ENCODE assay signal across 8 mouse cellular contexts in the genomic region with DNA sequence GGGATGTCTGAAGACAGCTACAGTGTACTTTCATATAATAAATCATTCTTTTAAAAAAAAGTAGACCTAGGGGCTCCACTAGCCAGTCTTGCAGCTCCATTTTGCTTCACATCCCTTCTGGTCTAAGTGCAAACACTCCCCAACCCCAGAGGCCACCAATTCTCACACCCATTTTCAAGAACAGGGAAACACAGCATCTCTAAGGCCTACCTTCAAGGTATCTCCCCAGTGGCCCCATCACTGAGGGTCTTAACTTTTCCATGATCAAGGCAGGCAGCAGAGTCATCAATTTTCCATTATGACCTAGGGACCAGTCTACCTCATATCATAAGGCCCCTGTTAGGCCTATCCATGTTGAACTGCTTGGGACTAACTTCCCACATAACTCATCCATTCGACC. TPM values are rescaled to one million over a fixed set of nuclear protein-coding genes. Genes with fewer than 3 reads are reported as not detected.
A peak's percentile ranks its signal among the peaks of the same experiment; 100 is the strongest.
DNase-seq lines count a peak whose midpoint lies in the region; ATAC-seq and TF ChIP-seq lines count a peak whose summit lies in the region.

No protein-coding gene starts in this region.

- H3K4me3 ChIP-seq in heart, embryonic 10.5 days = peak overlapping the region; percentile 76
- H3K4me3 ChIP-seq in midbrain, embryonic 12.5 days = 0 out of 2 replicates have a peak overlapping the region, but pooled peaks have one; percentile 11
- H3K4me3 ChIP-seq in midbrain, embryonic 16.5 days (ENCODE audit: low read depth, low read length) = no peak overlapping the region
- H3K4me3 ChIP-seq in limb, embryonic 10.5 days = peak overlapping the region; percentile 88
- no peak overlapping the region for H3K4me3 ChIP-seq in stomach, postnatal 0 days (ENCODE audit: low read depth, low read length)

- peak overlapping the region; percentile 87 for H3K4me2 ChIP-seq in midbrain, embryonic 12.5 days (replicated peaks)
- H3K4me2 ChIP-seq in midbrain, embryonic 16.5 days (ENCODE audit: low read length) = no peak overlapping the region
- peak overlapping the region; percentile 76; the same call in 1 of the 2 replicates for H3K4me2 ChIP-seq in stomach, postnatal 0 days (replicated peaks; ENCODE audit: low read depth)

- no peak for TF ChIP-seq CTCF in stomach, postnatal 0 days (IDR thresholded peaks at IDR 0.05; ENCODE audit: low read depth)

- no peaks in the 10 kb centered on the region for H3K27me3 ChIP-seq in heart, embryonic 10.5 days (ENCODE audit: insufficient read depth, poor library complexity, severe bottlenecking)
- no peaks in the 10 kb centered on the region for H3K27me3 ChIP-seq in midbrain, embryonic 12.5 days
- H3K27me3 ChIP-seq in midbrain, embryonic 16.5 days (ENCODE audit: control insufficient read depth, insufficient read depth, low read depth, low read length) = no peaks in the 10 kb centered on the region
- no peaks in the 10 kb centered on the region for H3K27me3 ChIP-seq in limb, embryonic 10.5 days (ENCODE audit: low read depth, poor library complexity, severe bottlenecking)
- no peaks in the 10 kb centered on the region for H3K27me3 ChIP-seq in stomach, postnatal 0 days (ENCODE audit: control insufficient read depth, insufficient read depth, low read length)

- peaks cover 28% of the 10 kb centered on the region for H3K36me3 ChIP-seq in heart, embryonic 10.5 days
- H3K36me3 ChIP-seq in midbrain, embryonic 12.5 days = peaks cover 7% of the 10 kb centered on the region; the same call in 1 of the 2 replicates
- H3K36me3 ChIP-seq in midbrain, embryonic 16.5 days (ENCODE audit: control insufficient read depth, insufficient read depth, low read length) = 0 out of 2 replicates have a peak, but pooled peaks cover 2% of the 10 kb centered on the region
- peaks cover 40% of the 10 kb centered on the region for H3K36me3 ChIP-seq in limb, embryonic 10.5 days
- no peaks in the 10 kb centered on the region; the same call in 1 of the 2 replicates for H3K36me3 ChIP-seq in stomach, postnatal 0 days (ENCODE audit: control insufficient read depth, insufficient read depth, low read length)

- no peak for DNase-seq in heart, embryonic 10.5 days (ENCODE audit: low spot score)
- DNase-seq in heart, adult 9 months (ENCODE audit: low spot score in 2 of 2) = no peak
- no peak for DNase-seq in limb, embryonic 10.5 days (ENCODE audit: low spot score)
- DNase-seq in stomach, postnatal 0 days (ENCODE audit: low spot score) = no peak
- DNase-seq in cerebellum, adult 8-10 months = no peak
- DNase-seq in layer of hippocampus, adult 9-10 months (ENCODE audit: low spot score) = no peak

- no peak overlapping the region for H3K9ac ChIP-seq in midbrain, embryonic 12.5 days (replicated peaks)
- H3K9ac ChIP-seq in midbrain, embryonic 16.5 days (ENCODE audit: low read depth, low read length) = no peak overlapping the region
- H3K9ac ChIP-seq in stomach, postnatal 0 days (ENCODE audit: low read length) = no peak overlapping the region

- TF ChIP-seq EP300 in stomach, postnatal 0 days (optimal IDR thresholded peaks at IDR 0.05) = no peak

- H3K27ac ChIP-seq in heart, embryonic 10.5 days = peak overlapping the region; percentile 92; the same call in 1 of the 2 replicates
- no peak overlapping the region for H3K27ac ChIP-seq in midbrain, embryonic 12.5 days (replicated peaks)
- H3K27ac ChIP-seq in midbrain, embryonic 16.5 days (ENCODE audit: low read length) = no peak overlapping the region
- H3K27ac ChIP-seq in limb, embryonic 10.5 days = no peak overlapping the region
- H3K27ac ChIP-seq in stomach, postnatal 0 days (replicated peaks) = no peak overlapping the region

- peaks cover 10% of the 10 kb centered on the region; the same call in 1 of the 2 replicates for H3K4me1 ChIP-seq in heart, embryonic 10.5 days
- peaks cover 15% of the 10 kb centered on the region for H3K4me1 ChIP-seq in midbrain, embryonic 12.5 days
- H3K4me1 ChIP-seq in midbrain, embryonic 16.5 days (ENCODE audit: control insufficient read depth, insufficient read depth, low read length) = peaks cover 13% of the 10 kb centered on the region
- peaks cover 20% of the 10 kb centered on the region for H3K4me1 ChIP-seq in limb, embryonic 10.5 days
- no peaks in the 10 kb centered on the region for H3K4me1 ChIP-seq in stomach, postnatal 0 days (replicated peaks; ENCODE audit: control insufficient read depth, insufficient read depth)

- ATAC-seq in midbrain, embryonic 12.5 days (ENCODE audit: low FRiP score, low read depth) = no peak
- ATAC-seq in midbrain, embryonic 16.5 days = no peak
- ATAC-seq in stomach, postnatal 0 days (ENCODE audit: low FRiP score, low TSS enrichment) = no peak

- H3K9me3 ChIP-seq in heart, embryonic 10.5 days = no peaks in the 10 kb centered on the region
- no peaks in the 10 kb centered on the region for H3K9me3 ChIP-seq in midbrain, embryonic 12.5 days
- H3K9me3 ChIP-seq in midbrain, embryonic 16.5 days (replicated peaks; ENCODE audit: control insufficient read depth, low read length, poor library complexity, severe bottlenecking) = no peaks in the 10 kb centered on the region
- no peaks in the 10 kb centered on the region for H3K9me3 ChIP-seq in limb, embryonic 10.5 days (replicated peaks)
- no peaks in the 10 kb centered on the region for H3K9me3 ChIP-seq in stomach, postnatal 0 days (ENCODE audit: control insufficient read depth, low read length)

- WGBS in heart, embryonic 10.5 days = 20% methylated on average over 1 of the region's 1 CpGs
- WGBS in midbrain, embryonic 12.5 days = 53% methylated on average over 1 of the region's 1 CpGs
- WGBS in midbrain, embryonic 16.5 days = 50% methylated on average over 1 of the region's 1 CpGs
- WGBS in limb, embryonic 10.5 days = 40% methylated on average over 1 of the region's 1 CpGs
- WGBS in stomach, postnatal 0 days = 21% methylated on average over 1 of the region's 1 CpGs

RNA-seq across cellular contexts. Expression of a gene that starts 2.0 kb away (rescaled TPM):
- polyA plus RNA-seq in heart, embryonic 10.5 days (2016; fragmentation: Nextera tagmentation; extraction: Ambion mirVana) = 61.4 and 93.4 TPM in 2 replicates
- polyA plus RNA-seq in midbrain, embryonic 12.5 days (2016; fragmentation: Nextera tagmentation; extraction: Ambion mirVana) = 90.2 and 92.9 TPM in 2 replicates
- polyA plus RNA-seq in midbrain, embryonic 16.5 days (2015; fragmentation: Nextera tagmentation; extraction: Ambion mirVana) = 29.8 and 30.8 TPM in 2 replicates
- polyA plus RNA-seq in limb, embryonic 10.5 days (2016; fragmentation: Nextera tagmentation; extraction: Ambion mirVana) = 162 and 192 TPM in 2 replicates
- 23.4 and 25.2 TPM in 2 replicates for polyA plus RNA-seq in stomach, postnatal 0 days (2015; fragmentation: Nextera tagmentation; extraction: Ambion mirVana)

RNA-seq across cellular contexts. Expression of a gene that starts 22.1 kb away (rescaled TPM):
- polyA plus RNA-seq in heart, embryonic 10.5 days (2016; fragmentation: Nextera tagmentation; extraction: Ambion mirVana) = 82.0 and 92.0 TPM in 2 replicates
- polyA plus RNA-seq in midbrain, embryonic 12.5 days (2016; fragmentation: Nextera tagmentation; extraction: Ambion mirVana) = 79.2 and 80.6 TPM in 2 replicates
- 76.3 and 76.6 TPM in 2 replicates for polyA plus RNA-seq in midbrain, embryonic 16.5 days (2015; fragmentation: Nextera tagmentation; extraction: Ambion mirVana)
- polyA plus RNA-seq in limb, embryonic 10.5 days (2016; fragmentation: Nextera tagmentation; extraction: Ambion mirVana) = 89.2 and 90.1 TPM in 2 replicates
- 45.5 and 45.7 TPM in 2 replicates for polyA plus RNA-seq in stomach, postnatal 0 days (2015; fragmentation: Nextera tagmentation; extraction: Ambion mirVana)

RNA-seq across cellular contexts. Expression of a gene that starts 48.2 kb away (rescaled TPM):
- polyA plus RNA-seq in heart, embryonic 10.5 days (2016; fragmentation: Nextera tagmentation; extraction: Ambion mirVana) = 1.1 and 1.9 TPM in 2 replicates
- 0.42 and 1.5 TPM in 2 replicates for polyA plus RNA-seq in midbrain, embryonic 12.5 days (2016; fragmentation: Nextera tagmentation; extraction: Ambion mirVana)
- 2.1 and 2.9 TPM in 2 replicates for polyA plus RNA-seq in midbrain, embryonic 16.5 days (2015; fragmentation: Nextera tagmentation; extraction: Ambion mirVana)
- polyA plus RNA-seq in limb, embryonic 10.5 days (2016; fragmentation: Nextera tagmentation; extraction: Ambion mirVana) = 0.68 and 1.4 TPM in 2 replicates
- polyA plus RNA-seq in stomach, postnatal 0 days (2015; fragmentation: Nextera tagmentation; extraction: Ambion mirVana) = 2.3 and 2.6 TPM in 2 replicates

Comparison
In these comparisons a context has a peak if more than half of its experiments do, and no peak if none do; other contexts are left out.
1. H3K4me3 ChIP-seq: peak in heart, embryonic 10.5 days (single experiment), midbrain, embryonic 12.5 days (single experiment) and limb, embryonic 10.5 days (single experiment); none in midbrain, embryonic 16.5 days (single experiment) and stomach, postnatal 0 days (single experiment).